Mouse (Mus musculus) thymus, adult 2 months (tissue): ENCODE data around the gene Rps16. TPM values are rescaled to one million over a fixed set of nuclear protein-coding genes. Genes with fewer than 3 reads are reported as not detected.

Source experiments
- DNase-seq: peaks from one replicate; pipeline ENCODE4 v3.0.0; 2021
- H3K27ac ChIP-seq: fragments of 200-500 bp; 2 replicates; pipeline ENCODE4 v1.5.1; 2012; ENCODE audit warnings: low read length, control low read depth; ENCODE audit not compliant: control insufficient read depth, insufficient read depth
- H3K27me3 ChIP-seq: fragments of 200-500 bp; 2 replicates; pipeline ENCODE4 v1.6.1; 2012; ENCODE audit warnings: mild to moderate bottlenecking, low read length, moderate library complexity, mixed read lengths; ENCODE audit not compliant: control insufficient read depth, insufficient read depth
- H3K36me3 ChIP-seq: fragments of 200-500 bp; 2 replicates; pipeline ENCODE4 v1.6.1; 2012; ENCODE audit warnings: mild to moderate bottlenecking, low read length, moderate library complexity; ENCODE audit not compliant: control insufficient read depth, insufficient read depth
- H3K4me1 ChIP-seq: fragments of 200-500 bp; replicated peaks from 2 replicates; pipeline ENCODE4 v1.6.1; 2012; ENCODE audit warnings: low read length; ENCODE audit not compliant: control insufficient read depth, insufficient read depth
- H3K4me3 ChIP-seq: fragments of 200-500 bp; 2 replicates; pipeline ENCODE4 v1.5.1; 2012; ENCODE audit warnings: mild to moderate bottlenecking, low read length, control low read depth, moderate library complexity; ENCODE audit not compliant: control insufficient read depth, insufficient read depth
- CTCF ChIP-seq: fragments of 200-500 bp; IDR thresholded peaks from 2 replicates; pipeline ENCODE4 v1.5.1; 2012; ENCODE audit warnings: mild to moderate bottlenecking, control low read depth, low read length, moderate library complexity, borderline replicate concordance; ENCODE audit not compliant: control insufficient read depth, poor library complexity, insufficient read depth; ENCODE audit errors: extremely low read depth
- POLR2A ChIP-seq: fragments of 200-500 bp; IDR thresholded peaks from 2 replicates; pipeline ENCODE4 v1.6.1; 2012; ENCODE audit warnings: mild to moderate bottlenecking, low read length, control low read depth, moderate library complexity; ENCODE audit not compliant: control insufficient read depth, poor library complexity, insufficient read depth; ENCODE audit errors: extremely low read depth
- WGBS: fragments of 180-500 bp; shearing (Covaris S2); methylation state at CpG from one replicate; pipeline ENCODE4 v1.1.7; 2018; 5-methylcytosine and 5-hydroxymethylcytosine counted together
- polyA plus RNA-seq: library from polyadenylated mRNA; depleted of rRNA; stranded (reverse); fragments of >200 nt; gene quantifications from 2 replicates; pipeline ENCODE4 v1.2.3, GENCODE M21; 2012

Gene Rps16
- polyA plus RNA-seq, 1 experiment, result 1,733 TPM

DNA sequence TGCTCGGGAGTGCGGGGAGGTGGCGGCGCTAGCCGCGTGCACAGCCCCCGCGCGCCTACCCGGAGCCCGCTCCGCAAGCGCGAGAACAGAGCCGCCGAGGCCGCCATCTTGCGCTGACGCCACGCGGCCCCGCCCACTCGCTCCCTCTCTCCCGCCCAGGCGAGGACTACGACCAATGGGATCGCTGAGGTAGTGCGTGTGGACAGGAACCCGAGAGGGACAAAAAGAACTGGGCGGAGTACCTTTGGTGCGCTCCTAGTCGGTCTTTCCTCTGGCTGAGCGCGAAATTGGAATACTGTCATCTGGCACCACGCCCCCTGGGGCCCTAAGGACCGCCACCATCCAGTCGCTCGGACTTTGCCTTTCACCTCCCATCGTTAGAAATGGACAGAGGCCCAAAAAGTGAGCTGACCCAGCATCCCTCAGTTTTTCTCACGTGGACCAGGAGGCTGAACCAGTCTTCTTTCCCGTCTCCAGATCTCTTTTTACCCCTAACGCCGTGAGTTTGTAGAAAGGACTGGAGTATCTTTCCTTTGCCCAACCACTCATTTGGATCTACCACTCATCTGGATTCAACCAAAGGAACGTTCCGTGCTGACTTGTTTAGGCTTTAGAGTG lies 38.4 kb upstream of the Rps16 start, which contains the start of gene Timm50:
Timm50 (minus strand) TSS at position 147 of the 618 bp plus-strand sequence.
- Histone ChIP-seq H3K27ac (no peak within 1 kb of the TSS), H3K4me3 (peak within 1 kb of the TSS; percentile 69), H3K36me3 (peaks cover 30% of the 10 kb centered on the region), H3K27me3 (no peaks in the 10 kb centered on the region), H3K4me1 (peaks cover 7% of the 10 kb centered on the region)
- DNase-seq, result peak; percentile 98
- 1% methylated on average over 45 of the region's 45 CpGs for WGBS
- TF ChIP-seq POLR2A, result peak; percentile 73; the same call in 1 of the 2 replicates
- TF ChIP-seq CTCF, result 0 out of 2 replicates have a peak, but pooled peaks have one; percentile 45

DNA sequence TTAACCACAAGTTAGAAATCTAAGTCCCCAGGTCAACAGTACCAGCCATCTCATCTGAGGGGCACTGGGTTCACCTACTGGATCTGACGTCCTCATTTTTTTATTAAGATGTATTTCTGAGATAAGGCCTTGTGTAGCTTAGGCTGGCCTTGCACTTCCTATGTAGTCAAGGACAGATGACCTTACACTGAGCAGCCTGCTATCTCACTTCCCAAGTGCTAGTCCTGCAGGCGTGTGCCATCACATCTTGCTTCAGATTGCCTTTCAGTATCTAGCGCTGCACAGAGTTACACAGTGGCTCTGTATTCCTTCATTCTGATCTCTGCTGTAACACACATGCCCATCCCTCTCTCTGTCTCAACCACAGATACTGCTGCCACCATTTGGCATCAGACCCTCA lies 32.4 kb upstream of the Rps16 start:
- no peak for DNase-seq
- TF ChIP-seq CTCF, result no peak
- no peak for TF ChIP-seq POLR2A
- Histone ChIP-seq H3K4me1 (no peaks in the 10 kb centered on the region), H3K27me3 (no peaks in the 10 kb centered on the region), H3K4me3 (no peak overlapping the region), H3K36me3 (peaks cover 83% of the 10 kb centered on the region), H3K27ac (no peak overlapping the region)
- 92% methylated on average over 3 of the region's 3 CpGs for WGBS

GRCm38 (mm10) chr7:28318714-28319113 lies 31.7 kb upstream of the Rps16 start:
- peaks cover 90% of the 10 kb centered on the region for H3K36me3 ChIP-seq
- no peak for DNase-seq
- H3K27me3 ChIP-seq, result no peaks in the 10 kb centered on the region
- no peak overlapping the region for H3K4me3 ChIP-seq
- TF ChIP-seq CTCF (no peak), POLR2A (no peak)
- H3K4me1 ChIP-seq, result no peaks in the 10 kb centered on the region
- 97% methylated on average over 17 of the region's 17 CpGs for WGBS
- no peak overlapping the region for H3K27ac ChIP-seq

GRCm38 (mm10) chr7:28321974-28322720 lies 28.3 kb upstream of the Rps16 start:
- no peak for TF ChIP-seq POLR2A
- no peak for TF ChIP-seq CTCF
- Histone ChIP-seq H3K36me3 (peaks cover 96% of the 10 kb centered on the region), H3K27ac (no peak overlapping the region), H3K27me3 (no peaks in the 10 kb centered on the region), H3K4me1 (no peaks in the 10 kb centered on the region), H3K4me3 (no peak overlapping the region)
- no peak for DNase-seq
- WGBS, result 68% methylated on average over 15 of the region's 15 CpGs

DNA sequence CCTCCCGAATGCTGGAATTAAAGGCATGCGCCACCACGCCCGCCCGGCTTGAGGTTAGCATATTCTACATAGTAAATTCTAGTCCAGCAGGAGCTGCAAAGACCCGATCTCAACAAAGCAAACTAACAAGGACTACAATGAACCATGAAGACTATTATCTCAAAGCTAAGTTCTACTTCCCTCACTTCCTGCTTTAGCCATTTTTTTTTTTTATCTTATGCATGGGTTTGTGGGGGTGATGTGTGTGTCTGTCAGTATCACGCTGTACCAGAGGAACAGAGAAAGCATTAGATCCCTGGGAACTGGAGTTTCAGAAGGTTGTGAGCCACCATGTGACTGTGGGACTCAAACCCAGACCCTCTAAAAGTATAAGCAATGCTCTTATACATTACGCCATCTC lies 25.2 kb upstream of the Rps16 start:
- WGBS, result 97% methylated on average over 8 of the region's 8 CpGs
- Histone ChIP-seq H3K27ac (no peak overlapping the region), H3K4me3 (no peak overlapping the region), H3K4me1 (no peaks in the 10 kb centered on the region), H3K36me3 (peaks cover 94% of the 10 kb centered on the region), H3K27me3 (no peaks in the 10 kb centered on the region)
- DNase-seq, result no peak
- TF ChIP-seq POLR2A (no peak), CTCF (no peak)

DNA sequence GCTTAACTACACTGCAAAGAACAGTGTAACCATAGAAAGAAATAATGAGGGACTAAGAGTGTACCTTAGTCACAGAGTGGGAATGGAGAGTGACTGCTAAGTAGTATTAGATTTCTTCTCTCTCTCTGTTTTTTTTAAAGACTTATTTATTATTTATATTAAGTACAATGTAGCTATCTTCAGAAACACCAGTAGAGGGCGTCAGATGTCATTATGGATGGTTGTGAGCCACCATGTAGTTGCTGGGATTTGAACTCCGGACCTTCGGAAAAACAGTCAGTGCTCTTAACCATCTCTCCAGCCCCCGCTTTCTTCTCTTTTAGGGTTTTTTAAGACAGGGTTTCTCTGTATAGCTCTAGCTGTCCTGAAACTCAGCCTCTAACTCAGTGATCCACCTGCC lies 24.0 kb upstream of the Rps16 start:
- TF ChIP-seq POLR2A (no peak), CTCF (no peak)
- H3K36me3 ChIP-seq, result peaks cover 89% of the 10 kb centered on the region

More for the DNA sequence above, 24.0 kb upstream of the Rps16 start:
- DNase-seq, result no peak
- Histone ChIP-seq H3K4me3 (no peak overlapping the region), H3K4me1 (no peaks in the 10 kb centered on the region), H3K27ac (no peak overlapping the region), H3K27me3 (no peaks in the 10 kb centered on the region)
- WGBS, result 90% methylated on average over 4 of the region's 4 CpGs
